Mouse (Mus musculus): ENCODE results near the gene Parp11.

Parp11 gene

DNA sequence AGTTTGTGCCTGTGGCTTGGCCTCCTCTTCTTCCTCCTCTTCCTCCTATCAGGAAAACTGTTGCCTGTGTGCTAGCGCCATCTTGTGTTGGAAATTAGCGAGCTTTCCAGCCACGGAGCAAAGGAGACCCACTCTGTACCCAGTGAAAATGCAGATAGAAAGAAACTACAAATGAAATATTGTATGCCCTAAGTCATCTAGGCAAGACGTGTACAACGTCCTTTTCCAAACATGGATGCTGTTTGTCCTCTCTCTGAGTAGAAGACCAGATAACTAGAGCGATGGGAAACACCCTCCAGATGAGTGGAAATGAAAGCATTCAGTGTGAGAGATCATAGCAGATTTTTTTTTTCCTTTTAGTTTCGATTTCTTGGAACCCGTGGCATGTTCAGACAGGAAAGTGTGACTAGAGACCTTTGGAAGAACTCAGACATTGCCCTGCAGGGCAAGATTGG is at the start of gene Parp11:
Parp11 (plus strand) TSS at position 405 of the 455 bp plus-strand sequence.
- peak; percentile 82 for DNase-seq

DNA sequence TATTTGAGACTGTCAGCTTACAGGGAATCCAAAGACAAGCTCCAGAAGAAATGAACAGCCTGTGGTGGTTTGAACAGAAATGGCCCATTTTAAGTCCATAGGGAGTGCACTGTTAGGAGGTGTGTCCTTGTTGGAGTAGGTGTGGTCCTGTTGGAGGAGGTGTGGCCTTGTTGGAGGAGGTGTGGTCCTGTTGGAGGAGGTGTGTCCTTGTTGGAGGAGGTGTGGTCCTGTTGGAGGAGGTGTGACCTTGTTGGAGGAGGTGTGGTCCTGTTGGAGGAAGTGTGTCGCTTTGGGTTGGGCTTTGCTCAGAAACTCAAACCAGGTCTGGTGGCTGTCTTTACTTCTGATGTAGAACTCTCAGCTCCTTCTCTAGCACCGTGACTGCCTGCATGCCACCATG is 48.6 kb upstream of the Parp11 start:
- no peak for DNase-seq

DNA sequence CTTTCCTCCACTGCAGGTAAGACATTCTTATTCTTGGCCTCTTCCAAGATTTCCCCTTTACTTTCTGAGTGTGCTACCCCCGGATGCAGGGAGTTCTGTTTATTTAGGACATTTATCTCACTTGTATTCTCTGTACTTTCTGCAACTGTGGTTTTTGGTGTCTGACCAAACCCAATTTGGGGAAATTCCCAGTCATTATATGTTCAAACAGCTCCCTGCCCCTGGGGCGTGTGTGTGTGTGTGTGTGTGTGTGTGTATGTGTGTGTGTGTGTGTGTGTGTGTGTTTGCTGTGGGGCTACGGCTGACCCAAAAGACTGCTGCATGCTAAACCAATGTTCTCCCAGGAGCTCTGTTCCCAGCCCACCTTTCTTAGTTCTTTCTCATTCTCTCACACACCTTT is 45.2 kb upstream of the Parp11 start:
- DNase-seq, result no peak

DNA sequence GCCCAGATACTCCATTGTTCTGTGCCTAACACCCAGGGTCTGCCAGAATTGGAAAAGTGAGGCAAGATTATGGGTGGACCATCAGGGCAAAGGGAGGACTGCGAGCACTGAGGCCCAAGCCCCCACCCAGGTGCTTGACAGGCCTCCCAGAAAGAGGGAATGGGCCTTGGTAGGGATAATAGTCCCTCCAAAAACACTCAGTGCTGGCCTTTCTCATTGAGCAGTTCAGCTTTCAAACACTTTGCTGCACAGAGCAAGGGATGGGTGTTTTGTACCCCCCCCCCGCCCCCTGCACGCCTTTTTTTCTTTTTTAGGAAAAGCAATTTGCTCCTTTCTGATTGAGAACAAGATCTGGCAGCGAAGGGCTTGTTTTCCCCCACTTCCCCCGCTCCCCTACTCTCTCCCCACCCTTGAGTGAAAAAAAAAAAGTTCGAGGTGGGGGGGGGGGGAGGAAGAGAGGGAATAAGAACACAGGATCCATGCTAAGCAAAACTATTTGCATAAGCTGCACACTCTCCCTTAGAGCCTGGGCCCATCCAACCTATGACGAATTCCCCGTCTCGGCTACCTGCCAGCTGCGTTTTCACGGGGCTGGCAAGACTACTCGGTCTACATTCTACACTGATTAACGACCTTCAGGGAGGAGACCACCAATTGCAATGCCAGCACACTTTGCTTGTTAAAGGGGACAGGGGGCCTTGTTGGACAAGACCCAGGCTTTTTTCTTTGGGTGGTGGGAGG is 42.4 kb upstream of the Parp11 start:
- peak; percentile 44 for DNase-seq

DNA sequence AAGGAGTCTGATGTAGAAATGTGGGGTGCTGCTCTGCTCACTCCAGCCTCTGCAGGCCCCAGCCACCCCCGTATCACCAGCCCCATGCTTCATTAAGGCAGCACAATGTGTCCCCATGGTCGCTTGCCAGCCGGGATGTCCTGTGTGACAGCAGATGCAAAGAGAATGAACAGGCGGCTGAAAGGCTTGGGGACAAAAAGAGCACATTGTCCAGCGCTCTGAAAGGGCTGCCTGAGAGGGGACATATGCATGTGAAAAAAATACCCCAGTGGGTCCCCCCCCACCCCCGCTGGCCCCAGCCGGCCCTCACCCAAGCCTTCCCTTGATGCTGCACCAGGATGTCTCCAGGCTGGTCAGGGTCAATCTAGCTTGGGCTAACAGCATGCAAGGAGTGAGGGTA is 41.0 kb upstream of the Parp11 start:
- no peak for DNase-seq

DNA sequence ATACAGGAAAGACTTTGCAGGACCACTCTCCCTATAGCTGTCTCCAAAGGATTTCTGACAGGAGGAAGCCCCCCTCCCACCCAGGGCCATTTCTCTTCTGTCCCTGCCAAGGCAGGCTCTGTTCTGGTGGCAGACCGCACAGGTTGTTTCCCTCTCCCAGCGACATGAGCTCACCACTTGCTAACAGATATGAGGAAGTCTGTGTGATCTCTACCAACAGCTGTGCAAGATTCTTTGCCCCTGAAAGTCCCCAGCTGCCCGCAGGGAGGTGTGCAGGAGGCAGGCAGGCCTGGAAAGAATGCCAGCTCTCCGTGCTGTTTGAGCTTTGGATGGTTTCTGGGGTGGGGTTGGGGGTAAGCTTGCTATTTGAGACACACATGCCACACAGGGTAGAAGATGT is 38.9 kb upstream of the Parp11 start:
- no peak for DNase-seq

DNA sequence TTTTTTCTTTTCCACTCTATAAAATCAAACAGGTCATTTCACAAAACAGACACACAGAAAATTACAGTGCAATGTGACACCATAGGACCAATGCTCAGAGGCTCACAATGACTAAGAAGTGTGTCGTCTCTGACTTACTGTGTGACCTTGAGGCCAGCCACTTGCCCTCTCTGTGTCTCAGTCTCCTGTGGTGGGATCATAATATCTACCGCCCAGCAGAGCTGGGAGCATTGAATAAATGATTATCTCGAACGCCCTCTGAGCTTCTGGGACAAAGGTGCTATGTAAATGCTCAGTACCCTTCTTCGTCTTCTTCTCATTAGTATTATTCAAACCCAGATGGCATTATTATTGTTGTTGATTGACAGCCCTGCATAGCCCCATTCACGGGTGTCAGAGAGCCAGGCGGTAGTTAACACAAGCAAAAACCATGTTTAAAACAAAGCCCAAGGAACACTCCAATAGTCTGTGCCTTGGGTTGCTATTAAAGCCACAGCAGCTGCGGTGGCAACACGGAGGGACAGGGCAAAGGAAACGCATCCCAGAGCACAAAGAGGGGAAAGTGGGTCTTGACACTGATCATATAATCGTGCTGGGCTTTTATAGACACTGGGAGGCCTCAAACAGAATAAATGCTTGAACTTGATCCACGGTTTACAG is 29.0 kb upstream of the Parp11 start:
- no peak for DNase-seq

DNA sequence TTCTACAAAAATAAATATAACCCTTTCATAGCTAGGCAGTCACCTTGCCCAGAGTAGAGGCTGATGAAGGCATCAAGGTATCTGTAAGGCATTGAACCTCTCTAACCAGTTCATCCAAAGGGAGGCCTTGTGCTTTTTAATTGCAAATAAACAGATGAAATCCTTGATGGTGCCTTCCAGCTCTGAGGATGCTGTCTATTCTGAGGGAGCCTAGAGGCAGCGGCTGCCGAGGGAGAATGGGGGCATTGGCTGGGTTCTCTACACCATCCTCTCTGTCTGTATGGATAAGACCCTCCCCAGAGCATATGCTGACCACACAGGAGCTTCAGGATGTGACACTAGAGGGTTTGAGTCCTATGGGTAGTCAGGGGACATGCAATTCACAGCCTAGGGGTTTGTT is 28.3 kb upstream of the Parp11 start:
- no peak for DNase-seq

DNA sequence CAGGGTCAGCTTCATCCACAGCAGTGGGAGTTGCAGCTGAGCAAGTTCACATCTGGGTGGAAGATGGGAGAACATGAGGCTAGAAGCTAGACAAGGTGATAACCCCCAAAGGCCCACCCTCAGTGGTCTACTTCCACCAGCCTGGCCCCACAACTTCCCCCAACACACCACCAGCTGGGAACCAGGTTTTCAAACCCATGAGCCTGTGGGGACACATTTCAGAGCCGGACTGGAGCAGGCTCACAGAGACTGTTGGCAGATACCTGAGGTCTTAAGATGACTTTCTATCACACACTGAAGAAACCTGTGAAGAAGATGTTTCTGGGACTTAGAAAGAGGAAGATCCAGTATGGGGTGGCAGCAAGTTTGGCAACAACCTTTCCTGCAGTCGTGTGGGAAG is 26.5 kb upstream of the Parp11 start:
- DNase-seq, result no peak

DNA sequence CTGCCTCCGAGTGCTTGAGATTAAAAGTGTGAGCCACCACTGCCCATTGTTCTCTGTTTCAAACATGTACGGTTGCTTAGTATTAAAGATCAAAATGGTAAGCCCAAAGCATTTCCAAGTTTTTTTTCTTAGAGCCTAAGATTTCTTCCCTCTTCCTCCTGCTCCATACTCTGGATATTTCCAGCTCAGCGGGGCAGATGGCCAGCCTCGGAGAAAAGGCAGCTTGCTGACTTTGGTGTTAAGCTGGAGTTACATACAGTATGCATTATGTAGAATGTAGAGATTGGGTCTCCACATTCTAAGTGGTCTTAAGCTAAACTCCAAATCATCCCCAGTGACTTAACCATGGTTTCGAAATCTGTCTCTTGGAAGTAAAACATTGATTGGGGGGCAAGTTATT is 21.5 kb upstream of the Parp11 start:
- DNase-seq, result no peak

DNA sequence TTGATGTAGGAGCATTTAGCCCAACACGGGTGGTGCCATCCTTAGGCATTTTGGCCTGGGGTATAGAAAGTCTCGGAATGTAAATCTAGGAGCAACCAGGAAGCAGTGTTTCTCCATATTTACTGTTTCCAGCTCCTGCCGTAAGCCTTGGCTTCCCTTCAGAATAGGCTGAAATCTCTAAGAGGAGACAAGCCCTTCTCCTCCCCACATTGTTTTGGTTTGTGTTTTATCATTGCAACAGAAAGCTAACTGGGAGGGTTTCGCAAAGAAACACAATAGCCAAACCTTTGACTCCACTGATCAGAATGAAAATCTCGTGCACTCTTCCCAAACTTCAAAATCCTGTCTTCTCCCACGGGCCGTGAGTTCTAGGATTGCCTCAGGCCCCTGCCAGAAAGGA is 15.9 kb upstream of the Parp11 start:
- DNase-seq, result no peak

DNA sequence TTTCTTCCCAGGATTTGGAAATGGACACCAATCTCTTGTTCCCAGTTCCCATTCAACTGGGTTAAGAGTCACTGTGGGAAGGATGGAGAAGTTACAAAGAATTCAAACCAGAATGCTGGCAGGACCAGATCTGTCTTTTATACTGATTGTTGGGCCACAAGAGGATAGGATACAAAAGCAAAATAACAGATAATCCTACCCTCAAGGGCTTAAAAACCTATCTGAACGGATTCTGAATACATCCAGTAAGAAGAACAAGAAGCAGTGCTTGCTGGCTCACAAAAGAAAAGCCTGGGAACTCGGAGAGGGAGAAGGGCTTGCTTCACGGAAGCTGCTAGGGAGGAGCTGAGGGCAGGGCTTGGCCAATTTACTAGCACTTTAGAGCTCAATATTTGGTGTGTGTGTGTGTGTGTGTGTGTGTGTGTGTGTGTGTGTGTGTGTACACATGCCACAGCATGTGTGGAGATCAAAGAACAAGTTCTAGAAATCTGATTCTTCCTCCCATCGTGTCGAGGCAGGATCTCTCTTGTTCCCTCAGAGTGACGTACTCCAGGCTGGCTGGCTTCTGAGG is 15.4 kb upstream of the Parp11 start:
- DNase-seq, result no peak

DNA sequence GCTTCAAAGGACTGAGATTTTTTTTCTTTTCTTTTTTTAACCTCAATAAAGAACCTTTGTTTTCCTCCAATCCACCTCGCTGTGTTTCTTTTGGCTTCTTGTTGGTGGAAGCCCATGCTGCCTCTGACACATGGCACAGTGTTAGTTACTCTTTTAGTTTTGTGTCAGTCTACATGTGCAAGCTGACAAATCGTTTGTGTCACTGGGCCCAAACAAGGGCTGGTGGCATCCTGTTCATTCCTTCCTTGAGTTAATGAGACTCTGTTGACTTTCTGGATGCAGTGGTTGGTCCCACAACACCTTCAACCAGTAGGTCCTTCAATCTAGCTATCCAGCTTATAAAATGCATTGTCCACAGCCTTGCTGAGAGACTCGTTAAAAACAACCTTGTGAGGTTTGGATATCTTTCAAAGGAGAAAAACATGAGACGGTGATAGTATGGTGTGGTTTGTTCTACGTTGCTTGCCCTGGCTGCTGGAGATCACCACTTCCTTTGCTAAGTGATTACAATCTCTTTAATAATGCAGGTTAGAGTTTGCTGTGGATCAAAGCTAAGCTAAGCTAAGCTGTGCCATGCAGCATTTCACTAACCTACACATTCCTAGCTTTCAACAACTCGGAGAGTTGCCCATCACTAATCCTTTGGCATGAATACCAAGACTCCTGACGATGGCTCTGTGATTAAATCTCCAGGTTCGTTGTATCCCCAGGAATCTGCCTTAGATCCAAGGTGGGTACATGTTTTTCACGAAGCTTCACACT is 12.6 kb upstream of the Parp11 start:
- no peak for DNase-seq

DNA sequence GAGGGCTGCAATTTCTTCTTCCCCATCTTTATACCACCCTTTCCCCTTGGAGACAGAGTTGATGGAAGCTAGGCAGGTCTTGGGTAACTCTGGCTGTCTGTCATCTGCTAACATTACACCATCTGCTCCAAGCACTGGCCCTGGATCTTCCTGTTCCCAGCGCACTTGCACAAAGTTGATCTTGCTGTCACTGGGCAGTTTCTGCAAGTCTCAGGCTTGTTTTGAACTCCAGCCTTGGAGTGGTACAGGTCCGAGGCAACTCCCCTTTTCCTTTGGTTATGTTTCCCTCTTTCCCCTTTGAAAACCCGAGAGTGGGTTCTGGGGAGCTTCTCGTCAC is 12.0 kb upstream of the Parp11 start:
- DNase-seq, result no peak

DNA sequence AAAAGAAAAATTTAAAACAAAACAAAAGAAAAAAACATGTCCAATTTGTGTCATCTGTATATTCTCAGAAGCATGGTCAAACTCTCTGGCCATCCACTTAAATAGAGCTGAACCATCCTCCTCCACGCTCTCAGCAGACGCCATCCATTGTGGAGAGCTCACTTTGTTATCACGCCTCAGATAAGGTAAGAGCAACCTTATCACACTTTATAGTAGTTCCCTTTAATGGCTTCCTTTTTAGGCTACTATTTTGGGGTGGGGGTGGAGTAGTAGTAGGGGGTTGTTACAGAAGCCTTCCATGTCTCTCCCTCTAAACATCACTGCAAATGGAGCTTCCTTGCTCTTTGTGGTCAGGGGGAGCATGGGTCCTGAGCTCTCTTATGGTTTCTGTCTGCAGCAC is 7.6 kb upstream of the Parp11 start:
- no peak for DNase-seq

DNA sequence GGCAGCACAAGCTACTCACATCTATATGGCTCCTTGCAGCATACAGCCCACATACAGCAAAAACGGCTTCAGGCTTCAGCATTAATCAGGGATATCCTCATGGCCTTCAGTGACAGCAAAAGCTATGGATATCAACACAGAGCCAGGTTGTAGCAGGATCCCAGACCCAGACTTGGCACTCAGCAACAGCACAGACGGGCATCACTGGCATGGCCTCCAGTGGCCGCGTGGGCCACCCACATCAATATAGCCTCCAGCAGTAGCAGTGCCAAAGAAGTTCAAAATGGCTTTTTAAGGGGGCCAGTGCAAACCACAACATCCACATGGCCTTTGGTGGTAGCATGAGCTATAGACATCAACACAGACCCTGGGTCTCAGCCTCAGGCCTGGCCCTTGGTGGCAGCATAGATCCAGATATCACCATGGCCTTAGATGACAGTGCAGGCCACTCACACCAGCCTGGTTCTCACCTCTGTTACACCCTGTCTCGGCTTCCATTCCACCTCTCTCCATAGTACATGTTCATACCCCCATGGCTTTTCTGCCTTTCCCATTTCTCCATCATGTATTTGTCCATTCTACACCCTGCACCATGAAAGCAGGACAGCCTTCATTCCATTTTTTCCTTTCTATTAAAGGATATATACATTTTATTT is 7.0 kb upstream of the Parp11 start:
- no peak for DNase-seq

DNA sequence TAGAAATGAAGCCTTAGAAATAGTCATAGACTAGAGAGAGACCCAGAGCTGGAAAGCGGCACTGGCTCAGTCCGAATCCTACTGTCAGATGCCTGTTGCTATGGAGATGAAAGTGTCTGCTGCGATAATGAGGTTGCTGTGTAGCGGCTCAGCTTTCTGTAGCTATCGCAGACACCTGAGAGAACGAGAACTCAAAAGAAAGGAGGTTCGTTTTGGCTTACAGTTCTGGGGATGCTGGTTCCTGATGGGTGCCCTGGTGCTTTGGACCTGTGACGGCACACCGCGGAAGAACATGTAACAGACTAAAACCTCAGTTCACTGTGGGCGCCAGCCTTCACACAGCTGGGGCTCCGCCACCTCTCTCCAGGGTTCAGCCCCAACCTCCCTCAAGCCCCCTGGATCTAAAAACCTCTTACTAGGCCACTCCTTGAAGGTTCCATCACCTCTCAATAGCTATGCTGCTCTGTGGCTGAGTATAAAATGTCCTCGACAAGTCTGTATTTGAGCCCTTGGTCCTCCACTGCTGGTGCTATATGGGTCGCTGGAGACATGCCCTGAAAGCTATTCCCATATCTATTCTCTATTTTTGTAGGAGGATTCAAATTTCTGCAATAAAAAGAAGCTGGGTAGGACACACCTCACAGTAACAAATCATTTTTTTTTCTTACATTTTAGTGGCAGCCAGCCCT is 6.1 kb upstream of the Parp11 start:
- no peak for DNase-seq

DNA sequence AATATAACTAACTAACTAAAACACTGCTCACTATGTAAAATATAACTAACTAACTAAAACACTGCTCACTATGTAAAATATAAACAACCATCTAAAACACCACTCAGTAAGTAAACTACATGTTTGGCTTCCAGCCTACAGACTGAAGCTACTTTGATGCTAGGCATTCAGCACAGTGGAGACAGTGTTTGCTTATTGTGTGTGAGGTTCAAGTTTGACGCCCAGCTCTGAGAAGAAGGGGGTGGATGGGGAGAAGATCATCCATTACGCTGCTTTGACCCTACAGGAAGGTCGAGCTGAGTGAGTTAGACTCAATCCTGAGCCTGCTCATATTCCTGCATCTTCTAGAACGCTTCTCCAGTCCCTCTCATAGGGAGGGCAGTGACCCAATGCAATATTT is 4.1 kb upstream of the Parp11 start:
- peak; percentile 50 for DNase-seq

DNA sequence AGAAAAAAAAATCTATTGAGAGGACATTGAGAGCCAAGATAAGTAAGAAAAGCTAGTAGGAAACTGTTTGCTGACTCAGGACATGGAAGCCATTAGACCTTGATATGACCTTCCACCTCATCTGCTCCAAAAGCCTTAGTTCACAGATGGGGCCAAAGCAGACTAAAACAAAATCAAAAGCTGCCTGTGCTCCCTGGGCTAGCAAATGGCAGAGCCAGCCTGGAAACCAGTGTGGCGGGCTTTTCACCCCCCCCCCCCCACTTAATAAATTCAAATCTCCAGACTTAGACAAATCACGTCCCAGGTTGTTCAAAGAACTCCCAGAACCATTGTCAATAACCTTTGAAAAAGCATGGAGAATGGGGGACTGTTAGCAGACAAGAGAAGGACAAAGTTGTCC is 2.7 kb upstream of the Parp11 start:
- DNase-seq, result no peak

DNA sequence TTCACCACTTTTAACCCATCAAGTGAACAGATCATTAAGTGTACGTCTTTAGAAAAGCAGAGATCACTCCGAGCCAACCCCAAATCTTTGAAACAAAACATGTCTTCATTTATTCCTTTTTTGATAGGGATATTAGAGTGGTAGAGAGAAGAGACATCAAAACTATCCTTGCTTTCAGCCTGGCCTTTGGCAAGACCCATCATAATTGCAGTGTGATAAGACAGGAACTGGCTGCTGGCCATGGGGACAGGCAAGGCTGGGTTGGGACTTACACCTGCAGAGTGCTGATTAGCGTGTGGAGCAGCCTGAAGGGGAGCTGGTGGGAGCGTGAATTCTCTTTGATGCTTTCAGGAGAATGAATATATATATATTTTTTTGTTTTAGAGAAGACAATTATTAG is 2.2 kb upstream of the Parp11 start:
- DNase-seq, result no peak

DNA sequence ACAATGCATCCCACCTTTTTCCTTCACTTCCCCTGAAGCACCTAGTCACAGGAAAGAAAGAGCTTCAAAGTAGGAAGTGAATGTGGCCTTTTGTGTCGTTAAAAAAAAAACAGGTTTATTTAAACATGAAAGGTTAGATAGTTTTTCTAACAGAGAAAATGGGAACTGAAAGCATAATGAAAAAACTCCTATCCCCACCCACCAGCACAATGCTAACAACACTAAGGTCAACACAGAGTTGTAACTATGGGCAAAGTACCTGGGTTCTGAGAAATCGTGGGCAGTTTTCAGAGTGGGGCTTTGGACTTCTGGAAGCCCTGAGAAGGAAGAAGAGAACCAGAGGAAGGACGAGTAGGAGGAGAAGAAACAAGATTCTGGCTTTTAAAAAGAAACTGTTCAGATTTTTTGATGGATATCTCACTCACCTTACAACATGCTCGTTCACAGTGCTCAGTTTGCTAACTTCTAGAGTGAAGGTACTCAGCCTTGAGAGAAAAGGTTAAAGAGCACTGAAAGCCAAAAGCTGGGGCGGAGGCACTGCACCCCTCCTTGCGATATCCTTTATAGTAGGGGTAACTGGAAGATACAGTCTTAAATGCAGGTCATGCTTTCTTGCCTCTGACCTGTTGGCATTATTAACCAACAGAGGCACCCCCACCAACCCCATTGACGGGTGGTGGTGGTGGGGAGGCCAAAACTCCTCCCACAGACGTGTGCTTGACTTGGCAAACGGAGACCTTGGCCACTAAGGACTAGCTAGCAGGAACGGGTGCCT is 1.2 kb downstream of the Parp11 start:
- DNase-seq, result no peak

DNA sequence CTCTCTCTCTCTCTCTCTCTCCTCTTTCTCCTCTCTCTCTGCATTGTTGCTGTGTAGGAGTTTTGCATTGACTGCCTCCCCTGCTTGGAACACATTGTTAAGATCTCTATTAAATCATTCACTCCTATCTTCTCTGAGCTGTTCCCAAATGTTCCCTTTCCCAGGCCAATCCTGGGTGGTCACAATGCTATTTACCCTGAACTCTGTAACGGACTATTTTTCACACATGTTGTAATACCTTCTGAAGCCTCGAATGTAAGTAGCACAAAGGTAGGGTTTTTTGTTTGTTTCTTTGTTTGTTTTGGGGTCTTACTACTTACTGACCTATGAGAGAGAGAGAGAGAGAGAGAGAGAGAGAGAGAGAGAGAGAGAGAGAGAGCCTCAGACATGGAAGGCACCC is 2.2 kb downstream of the Parp11 start:
- no peak for DNase-seq

Measured in lung, postnatal 10 days (tissue).